In the genomic region with DNA sequence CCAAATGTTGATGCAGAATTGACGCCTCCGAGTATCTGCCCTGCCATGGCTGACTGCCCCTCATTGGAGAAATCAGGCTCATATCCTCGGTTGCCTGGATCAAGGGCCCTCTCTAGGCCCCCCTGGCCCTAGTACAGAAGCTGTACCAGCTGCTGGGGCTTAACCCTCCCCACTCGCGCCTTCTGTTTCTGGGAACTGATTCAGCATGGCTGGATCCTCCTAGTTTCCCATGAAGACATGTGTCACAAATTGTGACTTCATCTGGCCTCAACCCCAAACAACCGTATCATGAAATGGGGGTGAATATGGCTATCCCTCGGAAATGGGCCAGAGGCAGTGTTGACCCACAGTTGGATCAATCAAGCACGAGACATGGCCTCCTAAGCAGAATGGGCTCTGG, we compare ENCODE assay signal across 16 mouse cellular contexts.
"Had no signal": no experiment of that assay in that cellular context is flagged by ENCODE, and none has a peak within 500 bp of the region (broad histone marks: within the 10 kb centered on the region; RNA-seq: fewer than 3 reads in every experiment).

No protein-coding gene starts in this region.

- DNase-seq: kidney, adult 8-10 months; kidney, postnatal 25 days; layer of hippocampus, adult 9-11 months; lung, adult 2 months; lung, postnatal 36 days; midbrain, embryonic 14.5 days; right cerebral cortex, adult 18-20 months; right cerebral cortex, postnatal 25 days; spleen, adult 18-20 months; thymus, adult 18-20 months; thymus, postnatal 25 days had no signal

- H3K4me3 ChIP-seq: liver, embryonic 15.5 days; neural tube, embryonic 13.5 days had no signal

- H3K27me3 ChIP-seq: liver, embryonic 15.5 days; neural tube, embryonic 13.5 days had no signal

- H3K27ac ChIP-seq: liver, embryonic 15.5 days; neural tube, embryonic 13.5 days had no signal

- H3K4me2 ChIP-seq: liver, embryonic 11.5 days; liver, embryonic 15.5 days; neural tube, embryonic 13.5 days had no signal

- H3K9me3 ChIP-seq: liver, embryonic 15.5 days; neural tube, embryonic 13.5 days had no signal

- ATAC-seq: intestine, postnatal 0 days; lung, postnatal 0 days had no signal

- H3K36me3 ChIP-seq: liver, embryonic 15.5 days; neural tube, embryonic 13.5 days had no signal

- H3K9ac ChIP-seq: liver, embryonic 15.5 days; neural tube, embryonic 13.5 days had no signal

- H3K4me1 ChIP-seq: liver, embryonic 15.5 days had no signal
